Mouse (Mus musculus): ENCODE measurements around the gene Nfia.

- TF ChIP-seq CTCF (IDR thresholded peaks at IDR 0.05; ENCODE audit: low read depth, low read length): no peak
- no peak for TF ChIP-seq TAL1 (conservative IDR thresholded peaks at IDR 0.05; ENCODE audit: low read depth, low read length)
Measured at GRCm38 (mm10) chr4:98107093-98107453, 334.5 kb downstream of the Nfia start.

Data from G1E (cell line).